Mouse (Mus musculus) layer of hippocampus, postnatal 25 days (tissue): ENCODE data around the gene Pde11a. TPM values are rescaled to one million over a fixed set of nuclear protein-coding genes. Genes with fewer than 3 reads are reported as not detected.

ENCODE experiments used
- DNase-seq, 2 experiments: peaks; one replicate each; pipeline ENCODE4 v3.0.0; 2022; ENCODE audit warnings: mixed read lengths in 2 of 2, low spot score in 1 of 2; ENCODE audit errors: extremely low spot score in 1 of 2
- microRNA-seq, 2 experiments: library from miRNA; unstranded; fragments of <30 nt; microRNA quantifications; one replicate each; pipeline ENCODE4 v1.2.0; 2021
- total RNA-seq, 2 experiments: library from RNA; stranded (reverse); gene quantifications; 2 replicates each; pipeline ENCODE4 v1.2.3; 2021

The Pde11a gene
- total RNA-seq, 2 experiments from 2014 or later: 12.5 to 16.7 TPM

GRCm38 (mm10) chr2:75964972-75965371, 373.6 kb downstream of the Pde11a start:
- DNase-seq: peak; percentile 31 to 62

DNA sequence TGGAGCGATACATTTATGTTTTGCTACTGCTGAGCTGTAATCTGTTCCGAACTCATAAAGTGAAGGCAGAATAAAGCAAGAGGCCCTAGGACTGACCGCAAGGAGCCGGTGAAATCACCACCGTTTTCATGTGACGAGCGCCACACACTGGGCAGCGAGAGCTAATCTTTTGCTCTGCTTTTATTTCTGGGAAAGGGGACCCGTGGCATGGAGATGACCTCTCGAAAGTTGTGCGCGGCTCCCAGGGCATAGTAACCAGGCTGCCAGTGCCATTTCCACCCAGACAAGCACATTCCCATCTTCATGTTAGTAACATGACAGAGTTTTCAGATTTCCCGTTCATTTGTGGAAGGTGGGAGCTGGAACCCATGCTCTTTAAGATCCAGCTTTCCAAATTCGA, 374.1 kb downstream of the Pde11a start:
- peak in 1 of 2 experiments; percentile 48 for DNase-seq

DNA sequence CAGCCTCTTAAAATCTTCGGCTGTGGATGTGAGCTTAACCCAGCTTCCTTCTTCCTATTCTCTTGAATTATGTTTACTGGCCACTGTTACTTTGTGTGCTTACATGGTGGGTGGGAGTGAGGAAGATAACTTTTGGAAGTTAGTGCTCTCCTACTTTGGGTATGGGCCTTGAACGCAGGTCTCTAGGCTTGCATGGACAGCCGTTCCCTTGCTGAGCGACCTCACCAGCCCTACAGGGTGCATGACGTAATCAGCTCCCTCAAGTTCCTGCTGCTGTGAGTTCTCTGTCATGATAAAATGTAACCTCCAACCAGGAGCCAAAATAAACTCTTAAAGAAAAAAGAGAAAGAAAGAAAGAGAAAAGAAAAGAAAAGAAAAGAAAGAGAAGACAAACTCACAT, 374.5 kb downstream of the Pde11a start:
- no peak for DNase-seq

DNA sequence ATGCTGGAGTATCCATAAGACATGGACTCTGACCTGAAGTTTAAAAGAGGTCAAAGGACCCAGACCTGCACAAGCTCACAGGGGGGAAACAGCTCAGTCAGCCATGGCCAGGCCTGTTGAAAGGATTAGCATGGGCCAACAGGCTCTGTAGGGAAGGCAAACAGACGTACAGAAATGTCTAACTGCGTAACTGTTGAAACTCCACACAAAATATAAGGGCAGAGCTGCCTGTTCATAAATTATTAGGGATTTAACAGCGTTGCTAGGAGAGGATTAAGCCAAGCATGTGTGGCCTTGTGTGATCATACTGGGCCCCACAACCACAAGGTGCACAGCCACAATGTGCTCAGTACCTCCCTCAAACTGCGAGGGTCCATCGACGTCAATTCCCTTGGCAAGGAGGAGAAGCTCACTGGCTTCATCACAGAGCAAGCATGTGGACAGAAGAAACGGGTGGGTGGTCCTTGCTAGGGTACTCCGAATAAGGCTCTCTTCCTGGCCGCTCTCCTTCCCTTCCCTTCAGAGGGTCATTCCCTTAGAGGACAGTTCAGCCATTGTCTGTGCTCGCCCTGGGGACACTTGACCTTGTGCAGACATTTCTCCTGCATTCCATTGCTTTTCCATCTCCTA, 375.2 kb downstream of the Pde11a start:
- DNase-seq: no peak

DNA sequence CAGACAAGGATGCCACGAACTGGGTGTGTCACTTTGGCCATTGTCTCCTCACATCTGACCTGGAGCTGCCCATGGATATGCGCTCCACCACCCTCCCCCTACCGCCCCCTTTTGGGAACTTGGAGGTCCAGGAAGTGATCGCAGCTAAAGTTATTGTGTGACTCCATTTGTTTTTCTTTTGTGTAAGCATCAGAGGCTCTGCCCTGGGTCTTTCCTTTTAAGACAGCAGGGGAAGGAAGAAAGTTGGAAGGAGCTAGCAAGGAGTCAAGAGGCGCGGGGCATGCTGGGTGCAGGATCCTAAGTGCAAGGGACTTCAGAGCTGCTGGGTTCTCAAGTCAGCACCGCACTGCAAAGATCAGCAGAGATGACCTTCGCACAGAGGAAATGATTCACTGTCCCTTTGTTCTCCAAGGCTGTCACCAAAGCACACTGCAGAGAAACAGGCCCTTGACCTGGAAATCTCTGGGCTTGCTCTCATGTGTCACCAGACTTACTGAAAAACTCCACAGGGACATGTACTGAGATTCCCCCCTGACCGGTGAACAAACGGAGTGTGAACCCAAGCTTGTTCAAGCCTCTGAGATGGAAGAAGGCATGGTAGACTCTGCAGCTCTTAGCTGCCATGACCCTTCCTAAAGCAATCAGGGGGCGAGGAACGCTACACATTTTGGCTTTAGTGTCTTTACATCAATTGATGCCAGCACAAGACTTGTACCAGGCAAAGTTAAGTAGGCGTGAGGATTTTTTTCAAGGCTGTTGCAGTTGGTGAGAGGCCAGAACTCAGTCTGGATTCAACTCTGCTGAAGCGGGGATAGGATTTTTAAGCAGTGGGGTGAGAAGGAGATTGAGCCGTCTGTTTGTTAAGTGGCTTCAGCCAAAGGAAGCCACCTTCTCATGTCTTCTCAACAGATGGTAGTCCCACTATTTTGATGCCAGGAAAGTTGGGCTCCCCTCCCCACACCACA, 377.9 kb downstream of the Pde11a start:
- DNase-seq: no peak

GRCm38 (mm10) chr2:75959850-75960365, 378.7 kb downstream of the Pde11a start:
- no peak for DNase-seq

- DNase-seq: no peak
Observed at GRCm38 (mm10) chr2:75959183-75959849, 379.3 kb downstream of the Pde11a start.

- DNase-seq: no peak
Observed at GRCm38 (mm10) chr2:75955709-75956108, 382.9 kb downstream of the Pde11a start.

GRCm38 (mm10) chr2:75953320-75953719, 385.3 kb downstream of the Pde11a start:
- no peak for DNase-seq

- DNase-seq: no peak
Observed at GRCm38 (mm10) chr2:75950685-75951084, 387.9 kb downstream of the Pde11a start.

Small RNAs within 50 kb of the gene (microRNA-seq; reads per million reads assigned to microRNA genes)
- 0 reads per million in 2 experiments for gene Gm44337

Other genes starting within 250 kb of the Pde11a start
- gene Cyct, start 21.7 kb upstream of the Pde11a start, total RNA-seq: under 1 TPM in 1 of 2 experiments, not detected in 1; 0.59 TPM
- gene Rbm45, start 31.2 kb upstream of the Pde11a start, total RNA-seq: 10 to 100 TPM; 40.9 to 44.8 TPM
- gene Osbpl6, start 67.7 kb upstream of the Pde11a start, total RNA-seq: 10 to 100 TPM; 53.7 to 60.6 TPM